Mouse (Mus musculus) macrophage (primary cell): ENCODE results near the gene Rtp1. TPM values are rescaled to one million over a fixed set of nuclear protein-coding genes. Genes with fewer than 3 reads are reported as not detected.

Source experiments
- H3K27ac ChIP-seq: fragments of 350-480 bp; formaldehyde crosslinking; 2 replicates; pipeline ENCODE4 v1.9.0; 2021
- H3K36me3 ChIP-seq: fragments of 350-480 bp; formaldehyde crosslinking; 2 replicates; pipeline ENCODE4 v1.9.0; 2021; ENCODE audit errors: inconsistent target
- H3K4me3 ChIP-seq: fragments of 350-480 bp; formaldehyde crosslinking; 2 replicates; pipeline ENCODE4 v1.9.0; 2021; ENCODE audit errors: inconsistent target
- H3K79me2 ChIP-seq: fragments of 350-480 bp; formaldehyde crosslinking; 2 replicates; pipeline ENCODE4 v1.9.0; 2021; ENCODE audit errors: inconsistent target
- WGBS: methylation state at CpG from one replicate; pipeline ENCODE4 v1.1.7; 2026; ENCODE audit warnings: inconsistent platforms; ENCODE audit not compliant: missing documents; 5-methylcytosine and 5-hydroxymethylcytosine counted together
- polyA plus RNA-seq: library from polyadenylated mRNA; stranded (reverse); fragments of 250-400 nt; gene quantifications from 3 replicates; pipeline ENCODE4 v1.2.4, GENCODE M21; 2018; ENCODE audit warnings: inconsistent platforms

Rtp1 gene
- polyA plus RNA-seq, 1 experiment from 2014 or later: not detected

- Histone ChIP-seq H3K36me3 (no peaks in the 10 kb centered on the region), H3K27ac (no peak overlapping the region), H3K4me3 (no peak overlapping the region), H3K79me2 (no peaks in the 10 kb centered on the region)
These were observed 47.7 kb downstream of the Rtp1 start for GRCm38 (mm10) chr16:23476598-23476997.

- WGBS: 80% methylated on average over 5 of the region's 7 CpGs
- Histone ChIP-seq H3K27ac (no peak overlapping the region), H3K4me3 (no peak overlapping the region), H3K36me3 (no peaks in the 10 kb centered on the region), H3K79me2 (no peaks in the 10 kb centered on the region)
These were observed 51.1 kb downstream of the Rtp1 start for GRCm38 (mm10) chr16:23479872-23480603.

- H3K4me3 ChIP-seq: no peak overlapping the region
- no peaks in the 10 kb centered on the region for H3K79me2 ChIP-seq
- H3K27ac ChIP-seq: no peak overlapping the region
- H3K36me3 ChIP-seq: no peaks in the 10 kb centered on the region
- 93% methylated on average over 3 of the region's 3 CpGs for WGBS
These were observed 53.3 kb downstream of the Rtp1 start for GRCm38 (mm10) chr16:23482218-23482617.

GRCm38 (mm10) chr16:23482846-23483245, 53.9 kb downstream of the Rtp1 start:
- WGBS: 94% methylated on average over 12 of the region's 12 CpGs

GRCm38 (mm10) chr16:23483292-23483691, 54.4 kb downstream of the Rtp1 start:
- H3K4me3 ChIP-seq: no peak overlapping the region
- H3K36me3 ChIP-seq: no peaks in the 10 kb centered on the region
- no peak overlapping the region for H3K27ac ChIP-seq
- WGBS: 91% methylated on average over 10 of the region's 10 CpGs
- no peaks in the 10 kb centered on the region for H3K79me2 ChIP-seq

More at GRCm38 (mm10) chr16:23482846-23483245, 53.9 kb downstream of the Rtp1 start:
- Histone ChIP-seq H3K36me3 (no peaks in the 10 kb centered on the region), H3K27ac (no peak overlapping the region), H3K79me2 (no peaks in the 10 kb centered on the region), H3K4me3 (no peak overlapping the region)

Other genes with a start within 250 kb of the Rtp1 start
- 24.0 to 59.9 TPM (median 43.6 TPM) in 3 replicates for gene St6gal1, start 204.4 kb upstream of the Rtp1 start, polyA plus RNA-seq
- gene Rtp4, start 91.2 kb downstream of the Rtp1 start, polyA plus RNA-seq: 287 to 449 TPM (median 342 TPM) in 3 replicates
- gene Masp1, start 91.7 kb downstream of the Rtp1 start, polyA plus RNA-seq: 0.20 to 0.24 TPM in 2 of 3 replicates, not detected in the other